Mouse (Mus musculus) lung, postnatal 14 days (tissue): ENCODE data around the gene Pop7.

ENCODE experiments used
- DNase-seq: peaks from one replicate; pipeline ENCODE4 v3.0.0; 2021

Pop7 gene

DNA sequence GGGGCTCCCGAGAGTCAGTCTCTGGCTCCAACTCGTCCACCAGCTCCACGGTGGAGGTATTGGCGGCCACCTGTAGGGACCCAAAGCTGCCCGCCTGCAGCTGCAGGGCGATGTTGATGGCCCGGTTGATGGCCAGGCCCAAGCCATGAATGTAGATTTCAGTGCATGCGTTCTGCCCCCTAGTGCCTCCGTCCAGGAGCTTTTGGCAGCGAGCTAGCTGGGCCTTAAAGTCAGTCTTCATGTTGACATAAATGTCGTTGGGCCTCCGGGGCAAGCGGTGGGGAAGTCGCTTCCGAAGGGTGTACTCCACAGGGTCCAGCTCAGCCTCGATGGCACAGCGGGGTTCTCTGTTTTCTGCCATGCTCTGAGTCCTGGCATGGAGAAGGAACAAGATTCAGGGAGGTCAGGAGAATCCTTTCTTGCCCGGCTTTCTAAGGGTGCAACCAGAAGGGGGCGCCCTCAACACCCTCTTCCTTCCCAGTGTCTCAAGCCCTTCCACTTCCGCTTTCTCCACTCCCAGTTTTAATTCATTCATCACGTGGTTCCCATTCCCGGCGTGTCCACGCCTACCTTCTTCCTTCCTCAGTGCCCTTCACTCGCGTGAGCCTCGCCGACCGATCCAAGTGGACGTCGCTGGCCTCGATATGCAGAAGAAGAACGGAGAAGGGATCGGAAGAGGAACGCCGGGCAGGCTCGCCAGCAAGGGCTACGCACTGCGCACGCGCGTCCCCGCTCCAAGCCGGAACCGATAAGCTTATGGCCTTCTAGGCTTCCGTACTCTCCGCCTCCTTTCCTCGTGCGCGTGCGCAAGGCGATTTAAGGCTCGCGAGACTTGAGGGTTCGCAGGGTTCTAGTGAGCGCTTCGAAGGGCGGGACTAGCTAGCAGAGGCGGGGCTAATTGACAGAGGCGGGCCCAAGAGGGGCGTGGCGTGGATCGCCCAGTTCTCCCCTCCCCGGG is at the start of gene Pop7:
Gene Pop7, minus strand, starts transcription at position 810 of the 958 bp plus-strand sequence.
- DNase-seq = peak; percentile 100

DNA sequence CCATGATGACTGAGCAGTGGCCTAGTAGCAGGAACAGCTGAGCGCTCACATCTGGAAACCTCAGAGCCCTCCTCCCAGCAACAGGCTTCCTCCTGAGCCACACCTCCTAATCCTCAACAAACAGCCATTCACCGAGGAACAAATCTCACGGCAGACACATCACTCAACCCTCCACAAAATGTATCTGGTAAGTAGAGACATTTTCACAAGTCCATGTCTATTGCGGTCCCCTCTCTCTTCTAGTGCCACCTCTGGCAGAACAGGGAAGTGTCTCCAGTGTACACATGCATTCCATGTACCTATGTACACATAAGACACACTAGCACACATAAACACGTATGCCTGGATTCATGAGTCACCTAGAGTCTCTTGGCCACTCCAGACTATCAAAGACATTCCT is 48.8 kb upstream of the Pop7 start:
- DNase-seq = no peak

DNA sequence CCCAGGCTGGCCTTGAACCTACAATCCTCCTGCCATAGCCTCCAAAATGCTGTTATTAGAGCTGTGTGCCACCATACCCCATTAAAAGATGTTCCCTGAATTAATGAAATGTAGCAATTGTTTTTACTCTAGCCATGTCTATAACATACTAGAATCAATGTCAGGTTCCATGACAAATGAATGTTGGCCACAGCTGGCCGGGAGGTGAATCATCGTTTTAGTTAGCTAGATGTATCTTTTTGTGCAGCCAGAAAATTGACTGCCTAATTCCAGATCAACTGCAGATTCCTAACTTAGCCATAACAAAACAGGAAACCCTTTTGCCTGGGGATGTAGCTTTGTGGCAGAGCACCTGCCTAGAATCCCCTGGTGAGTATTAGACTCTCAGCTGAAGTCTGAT is 47.5 kb upstream of the Pop7 start:
- no peak for DNase-seq

DNA sequence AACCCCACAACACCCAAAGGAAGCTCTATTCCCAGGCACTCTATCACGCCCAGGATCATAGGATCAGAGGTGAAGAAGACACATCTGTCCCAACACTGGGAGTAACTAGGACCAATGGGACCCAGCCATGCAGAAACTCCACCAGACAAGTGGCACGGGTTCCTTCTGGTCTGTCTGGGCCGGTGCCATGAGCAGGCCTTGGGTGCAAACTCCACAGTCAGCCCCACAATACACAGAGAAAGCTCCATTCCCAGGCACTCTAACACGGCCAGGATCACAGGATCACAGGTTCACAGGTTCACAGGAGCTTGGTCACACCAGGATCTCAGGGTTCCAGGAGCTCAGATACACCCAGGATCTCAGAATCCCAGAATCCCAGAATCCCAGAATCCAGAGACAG is 43.3 kb upstream of the Pop7 start:
- DNase-seq = no peak

DNA sequence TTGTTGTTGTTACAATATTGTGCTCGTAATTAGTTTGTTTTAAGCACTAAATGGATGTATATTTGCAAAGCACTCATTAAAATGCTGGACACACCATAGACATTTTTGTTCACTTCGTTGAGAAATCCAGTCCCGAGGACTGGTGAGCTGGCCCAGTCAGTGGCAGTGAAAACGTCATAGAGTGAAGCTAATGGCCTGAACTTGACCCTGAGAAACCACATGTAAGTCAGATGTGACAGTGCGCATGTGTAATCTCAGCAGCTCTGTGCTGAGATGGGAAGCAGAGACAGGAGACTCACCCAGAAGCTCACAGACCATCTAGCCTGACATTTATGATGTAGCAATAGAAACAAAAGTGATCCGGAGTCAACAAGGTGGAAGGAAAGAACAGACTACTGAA is 42.6 kb upstream of the Pop7 start:
- no peak for DNase-seq

DNA sequence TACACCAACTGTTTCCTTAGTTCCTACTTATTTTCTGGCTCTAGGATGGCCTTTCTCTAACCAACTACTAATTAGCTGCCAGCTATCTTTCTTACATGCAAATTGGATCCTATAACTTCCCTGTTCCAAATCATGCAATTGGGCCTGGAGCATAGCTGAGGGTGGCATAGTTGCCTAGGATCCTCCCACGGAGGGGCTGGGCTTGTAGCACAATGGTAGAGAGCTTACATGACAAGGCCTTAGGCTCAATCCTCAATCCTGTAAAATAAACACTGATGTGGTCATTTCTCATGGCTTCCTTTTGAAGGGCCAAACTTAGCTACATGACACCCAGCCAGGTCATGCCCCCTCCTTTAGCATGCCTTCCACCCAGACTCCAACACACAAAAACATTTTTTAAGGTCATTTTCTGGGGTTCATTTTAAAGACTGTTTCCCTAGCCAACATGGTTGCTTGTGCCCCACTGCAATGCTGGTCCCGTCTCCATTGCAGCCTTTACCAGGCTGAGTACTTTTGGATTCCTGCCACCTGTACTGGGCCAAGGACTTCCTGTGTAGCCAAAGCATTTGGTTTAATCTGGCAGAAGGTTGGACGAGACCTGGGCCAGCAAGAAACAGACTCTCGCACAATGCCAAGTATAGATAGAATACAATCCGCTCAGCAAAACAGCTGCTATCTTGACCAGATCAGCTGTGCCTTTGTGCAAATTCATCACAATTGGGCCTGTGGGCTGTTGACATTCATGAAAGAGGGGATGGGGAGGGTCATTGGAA is 39.6 kb upstream of the Pop7 start:
- no peak for DNase-seq

DNA sequence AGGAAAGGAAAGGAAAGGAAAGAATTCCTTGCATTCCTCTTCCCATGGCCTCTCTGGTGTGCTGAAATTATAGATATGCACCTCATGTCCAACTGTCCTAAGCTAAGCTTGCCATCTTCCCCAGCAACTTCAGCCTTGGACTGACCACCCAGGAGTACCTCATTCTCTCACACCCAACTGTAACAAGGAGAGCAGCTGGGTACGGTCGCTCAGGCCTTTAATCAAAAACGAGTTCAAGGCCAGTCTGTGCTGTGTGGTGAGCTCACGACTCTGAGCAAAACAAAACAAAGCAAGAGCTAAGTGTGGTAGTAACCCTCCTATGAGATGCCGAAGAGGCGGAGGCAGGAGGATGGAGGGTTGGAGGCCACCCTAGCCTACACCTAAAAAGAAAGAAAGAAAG is 38.7 kb upstream of the Pop7 start:
- DNase-seq = no peak

DNA sequence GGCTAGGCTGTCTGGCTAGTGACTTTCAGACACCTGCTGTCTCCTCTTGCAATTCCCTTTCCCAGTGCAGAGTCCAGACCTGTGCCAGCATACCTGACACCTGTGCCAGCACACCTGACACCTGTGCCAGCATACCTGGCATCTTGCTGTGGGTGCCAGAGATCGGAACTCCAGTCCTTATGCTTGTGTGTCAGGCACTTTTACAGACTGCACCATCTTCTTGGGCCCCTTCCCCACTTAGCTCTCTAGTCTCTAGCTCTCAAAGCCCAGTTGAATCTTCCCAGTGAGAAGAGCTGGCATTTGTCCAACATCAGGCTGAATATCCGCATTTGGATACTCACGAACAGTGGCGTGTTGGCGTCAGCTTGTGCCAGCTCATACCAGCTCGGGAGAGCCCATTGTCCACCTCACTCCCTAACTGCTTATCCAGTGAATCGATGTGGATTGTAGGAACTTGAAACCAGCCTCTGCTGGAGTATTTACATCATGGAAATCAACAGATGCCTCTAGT is 37.0 kb upstream of the Pop7 start:
- DNase-seq = no peak

DNA sequence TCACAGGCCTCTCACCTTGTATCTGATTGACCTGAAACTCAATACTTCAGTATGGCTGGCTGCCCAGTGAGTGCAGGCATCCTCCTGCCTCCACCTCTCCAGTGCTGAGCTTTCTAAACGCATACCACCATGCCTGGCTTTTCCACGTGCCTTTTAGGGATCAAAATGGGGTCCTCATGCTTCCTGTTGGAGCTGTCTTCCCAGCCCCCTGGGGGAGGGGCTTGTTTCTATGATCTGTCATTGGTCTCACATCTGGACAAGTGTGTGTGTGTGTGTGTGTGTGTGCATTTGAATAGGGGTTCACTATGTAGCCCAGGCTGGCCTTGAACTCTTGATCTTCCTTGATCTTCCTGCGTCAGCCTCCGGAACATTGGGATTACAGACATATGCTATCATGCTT is 35.1 kb upstream of the Pop7 start:
- no peak for DNase-seq

DNA sequence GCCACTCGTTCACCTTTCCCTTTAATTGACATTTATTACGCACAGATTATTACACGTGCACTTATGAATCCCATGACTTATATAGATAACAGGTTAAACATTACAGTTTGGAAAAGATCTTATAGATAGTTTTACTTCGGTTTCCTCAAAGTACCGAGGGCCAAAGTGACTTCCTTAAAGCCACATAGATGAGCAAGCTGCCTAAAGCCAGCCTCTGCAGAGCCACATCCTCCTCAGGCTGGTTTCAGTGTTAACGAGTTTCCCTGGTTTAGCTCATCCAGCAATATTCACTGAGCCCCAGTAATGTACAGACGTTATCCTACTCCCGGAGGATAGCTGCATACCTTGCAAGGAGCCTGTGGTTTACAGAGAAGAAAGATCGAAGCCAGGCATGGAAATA is 33.0 kb upstream of the Pop7 start:
- no peak for DNase-seq

DNA sequence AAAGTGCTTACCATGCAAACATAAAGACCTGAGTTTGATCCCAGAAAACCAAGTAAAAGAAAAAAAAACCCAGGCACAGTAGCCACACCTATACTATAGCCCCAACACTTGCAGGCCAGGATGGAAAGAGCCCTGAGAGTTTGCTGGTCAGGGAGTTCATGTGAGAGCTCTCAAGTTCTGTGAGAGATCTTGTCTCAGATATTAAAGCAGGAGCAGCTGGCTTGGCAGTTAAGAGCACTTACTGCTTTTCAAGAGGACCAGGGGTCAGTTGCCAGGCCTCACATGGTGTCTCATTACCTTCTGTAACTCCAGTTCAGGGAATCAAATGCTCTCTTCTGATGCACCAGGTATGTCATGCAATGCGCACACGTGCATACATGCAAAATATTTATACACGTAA is 32.4 kb upstream of the Pop7 start:
- DNase-seq = no peak

DNA sequence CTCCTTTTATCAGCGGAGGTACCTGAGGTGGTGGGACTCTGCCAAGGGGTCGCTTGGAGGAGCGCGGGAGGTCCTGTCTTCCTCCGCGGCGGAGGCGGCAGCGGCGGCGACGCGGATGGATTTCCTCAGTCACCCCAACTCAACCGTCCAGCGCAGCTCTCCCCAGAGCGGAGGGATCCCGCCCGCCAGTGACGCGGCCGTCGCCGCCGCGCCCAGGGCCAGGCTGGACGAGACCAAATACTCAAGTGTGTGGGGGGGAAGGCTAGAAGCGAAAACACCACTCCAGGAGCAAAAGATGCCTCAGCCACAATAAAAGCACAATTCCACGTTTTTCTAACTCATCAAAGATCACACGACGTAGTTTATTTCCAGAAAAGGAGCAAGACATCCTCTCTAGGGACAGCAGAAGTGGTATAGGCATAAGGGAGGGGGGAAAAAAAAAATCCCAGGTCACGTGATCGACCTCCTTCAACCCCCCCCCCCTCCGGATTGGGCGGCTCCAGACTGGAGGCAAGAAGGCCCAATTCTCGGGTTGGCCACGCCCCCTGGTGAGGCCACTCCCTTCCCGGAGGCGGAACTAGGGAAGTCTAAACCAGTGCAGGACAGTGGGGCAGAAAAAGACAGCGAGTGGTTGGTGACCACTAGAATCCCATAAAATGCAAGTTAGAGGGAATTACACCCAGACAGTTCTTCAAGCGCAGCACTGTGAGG is 31.0 kb upstream of the Pop7 start, which contains the start of the genes Epo and Gnb2:
Gene Epo, minus strand, starts transcription at position 126 of the 711 bp plus-strand sequence.
Gene Gnb2, minus strand, starts transcription at position 394 of the 711 bp plus-strand sequence.
- DNase-seq = peak; percentile 99

DNA sequence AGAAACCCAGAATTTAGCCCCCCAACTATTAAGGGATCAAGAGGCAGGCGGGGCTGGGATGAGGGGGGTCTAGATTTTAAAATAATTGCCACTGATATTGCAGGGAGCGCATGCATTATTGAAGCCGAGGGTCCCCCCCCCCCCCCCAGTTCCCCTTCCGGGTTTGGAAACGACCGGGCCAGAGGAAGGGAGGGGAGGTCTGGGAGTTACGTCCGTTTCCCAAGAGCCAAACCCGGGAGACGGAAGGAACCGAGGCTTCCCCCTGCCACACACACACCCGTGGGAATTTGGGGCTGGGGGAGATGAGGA is 30.4 kb upstream of the Pop7 start:
- no peak for DNase-seq

DNA sequence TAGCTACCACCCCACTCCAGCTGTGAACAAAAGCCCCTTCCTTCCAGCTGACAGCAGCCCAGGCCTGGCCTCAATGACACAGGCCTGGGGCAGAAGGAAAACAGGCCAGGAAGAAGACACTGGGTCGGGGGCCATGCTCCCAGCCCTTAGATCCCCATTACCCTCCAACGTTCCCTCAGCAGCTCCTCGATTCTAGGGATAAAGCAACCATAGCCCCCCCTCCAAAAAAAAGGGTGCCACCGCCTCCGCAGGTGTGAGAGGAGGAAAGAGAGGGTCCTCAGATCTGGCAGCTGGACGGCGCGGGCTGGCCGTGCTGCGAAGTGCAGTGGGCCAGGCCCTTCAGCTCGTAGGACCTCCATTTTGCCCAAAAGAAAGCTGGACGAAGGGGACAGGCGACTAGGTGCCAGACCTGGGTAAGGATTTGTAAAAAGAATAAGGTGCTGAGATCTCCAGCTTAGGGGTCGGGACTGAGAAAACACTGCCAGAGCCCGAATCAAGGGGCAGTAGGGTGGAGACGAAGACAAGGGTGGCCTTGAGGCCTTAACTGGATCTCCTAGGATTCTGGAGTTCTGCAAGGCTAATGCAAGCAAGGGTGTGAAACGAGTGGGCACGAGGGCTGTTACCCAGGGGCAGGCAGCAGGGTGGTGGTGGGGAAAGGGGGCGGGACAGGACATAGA is 30.0 kb upstream of the Pop7 start:
- no peak for DNase-seq

DNA sequence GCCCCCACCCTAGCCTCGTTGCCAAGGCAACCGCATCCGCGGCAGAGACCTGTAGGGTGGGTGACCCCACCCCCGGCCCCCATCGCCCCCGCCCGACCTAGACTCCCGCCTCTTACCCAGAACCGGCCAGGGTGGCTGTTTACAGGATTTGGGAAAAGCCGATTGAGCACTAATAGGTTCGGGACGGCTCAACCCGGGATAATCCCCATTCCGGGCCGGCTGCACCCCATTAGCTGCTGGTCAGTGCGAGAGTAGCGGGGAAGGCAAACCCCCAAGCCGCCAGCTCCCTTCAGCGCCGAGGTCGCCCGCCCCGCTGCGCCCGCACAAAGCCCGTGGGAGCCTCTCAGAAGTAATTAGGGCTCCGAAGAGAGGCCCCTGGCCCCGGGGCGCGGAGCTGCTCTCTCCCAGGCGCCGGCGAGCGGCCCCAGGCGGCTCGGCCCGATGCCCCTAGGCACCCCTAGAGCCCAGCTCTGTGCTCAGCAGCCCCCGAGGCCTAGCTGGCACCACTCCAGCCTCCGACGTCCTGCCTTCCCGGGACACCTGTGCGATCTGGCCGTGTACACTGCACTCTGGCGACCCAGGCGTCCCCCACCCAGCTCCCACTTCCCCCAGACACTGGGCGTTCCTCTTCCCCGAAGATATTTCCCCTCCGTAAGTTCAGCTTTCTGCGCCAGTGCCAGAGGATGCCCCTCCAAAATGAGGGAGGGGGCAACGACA is 29.3 kb upstream of the Pop7 start:
- DNase-seq = peak; percentile 71

DNA sequence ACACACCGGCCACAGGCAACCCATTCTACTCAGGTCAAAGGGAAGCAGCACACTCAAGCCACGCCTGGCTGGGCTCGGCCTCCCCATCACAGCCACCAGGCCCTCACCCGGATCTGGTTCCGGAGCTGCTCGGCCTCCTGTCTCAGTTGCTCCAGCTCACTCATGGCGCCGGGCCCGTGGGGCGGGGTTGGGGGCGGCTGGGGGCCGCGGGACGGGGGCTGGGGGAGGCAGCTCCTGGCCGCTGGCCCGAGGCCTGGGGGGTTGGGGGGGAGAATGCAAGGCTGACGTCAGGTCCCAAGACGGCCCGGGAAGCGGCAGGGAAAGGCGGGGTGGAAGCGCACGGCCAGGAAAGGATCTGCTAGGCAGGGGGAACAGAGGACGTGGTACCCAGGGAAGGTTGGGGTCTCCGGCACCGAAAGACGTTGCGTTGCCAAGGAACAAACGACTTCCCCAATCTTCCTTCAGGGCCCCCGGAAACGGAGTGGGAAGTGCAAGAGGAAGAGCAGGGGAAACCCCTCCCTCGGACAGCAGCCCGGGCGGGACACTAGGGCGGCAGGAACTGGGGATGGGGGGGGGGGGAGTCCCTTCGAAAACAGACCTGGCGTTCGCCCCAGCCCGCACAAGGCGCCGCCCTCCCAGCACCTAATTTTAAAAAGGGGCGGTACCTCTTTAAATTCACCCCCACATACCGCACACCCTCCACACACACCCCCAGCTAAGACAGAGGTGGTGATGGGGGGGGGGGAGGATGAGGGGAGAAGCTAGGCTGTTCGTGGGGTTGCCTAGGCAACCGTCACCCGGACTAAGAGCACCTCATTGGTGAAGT is 28.5 kb upstream of the Pop7 start:
- DNase-seq = peak; percentile 71

DNA sequence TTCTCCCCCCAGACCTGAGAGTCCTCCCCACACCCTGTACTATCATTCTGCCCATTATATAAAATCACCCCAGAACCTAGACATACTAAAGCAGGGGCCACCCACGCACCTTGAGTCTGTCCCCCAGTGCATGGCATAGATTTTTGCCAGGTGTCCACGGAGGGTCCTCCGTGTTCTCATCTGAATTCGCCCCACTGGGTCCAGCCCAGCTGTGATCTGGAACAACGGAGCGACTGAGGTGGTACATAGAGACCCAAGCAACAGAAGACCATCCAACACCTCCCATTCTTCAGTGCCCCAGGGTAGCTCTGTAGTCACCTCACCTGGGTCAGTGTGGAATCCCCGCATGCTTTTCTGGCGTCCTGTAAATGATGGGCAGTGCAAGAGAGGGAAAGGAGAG is 27.8 kb upstream of the Pop7 start:
- DNase-seq = no peak

DNA sequence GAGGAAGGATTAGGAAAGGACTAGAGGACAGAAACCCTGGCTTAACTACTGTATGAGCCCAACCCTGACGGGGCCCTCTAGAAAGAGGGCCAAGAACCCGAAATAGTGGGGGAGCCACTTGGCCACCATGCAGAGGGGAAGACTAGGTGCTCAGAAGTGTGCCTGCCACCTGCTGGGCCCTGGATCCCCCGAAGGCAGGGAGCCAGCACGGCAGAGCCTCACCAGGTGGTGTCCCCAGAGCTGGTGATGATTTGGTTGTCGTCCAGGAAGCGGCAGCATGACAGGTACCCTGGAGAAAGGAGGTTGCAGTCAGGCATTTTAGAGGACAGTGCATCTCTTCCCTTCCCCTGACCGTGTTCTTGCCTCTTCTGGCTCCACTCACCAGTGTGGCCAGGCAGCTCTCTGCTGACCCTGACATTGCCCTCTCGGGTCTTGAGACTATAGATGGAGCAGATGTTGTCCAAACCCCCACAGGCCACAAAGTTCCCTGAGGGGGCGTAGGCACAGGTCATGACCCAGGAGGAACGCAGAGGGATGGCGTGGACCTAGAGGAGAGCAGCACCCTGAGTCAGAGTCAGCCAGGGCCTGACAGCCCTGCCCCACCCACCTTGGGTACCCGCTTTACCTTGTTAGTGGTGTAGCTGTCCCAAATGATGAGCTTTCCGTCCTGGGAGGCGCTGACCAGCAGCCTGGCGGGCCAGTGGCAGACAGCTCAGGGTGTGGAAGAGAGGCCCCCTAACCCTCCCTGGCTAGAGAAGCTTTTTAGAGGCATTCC is 27.1 kb upstream of the Pop7 start:
- no peak for DNase-seq

DNA sequence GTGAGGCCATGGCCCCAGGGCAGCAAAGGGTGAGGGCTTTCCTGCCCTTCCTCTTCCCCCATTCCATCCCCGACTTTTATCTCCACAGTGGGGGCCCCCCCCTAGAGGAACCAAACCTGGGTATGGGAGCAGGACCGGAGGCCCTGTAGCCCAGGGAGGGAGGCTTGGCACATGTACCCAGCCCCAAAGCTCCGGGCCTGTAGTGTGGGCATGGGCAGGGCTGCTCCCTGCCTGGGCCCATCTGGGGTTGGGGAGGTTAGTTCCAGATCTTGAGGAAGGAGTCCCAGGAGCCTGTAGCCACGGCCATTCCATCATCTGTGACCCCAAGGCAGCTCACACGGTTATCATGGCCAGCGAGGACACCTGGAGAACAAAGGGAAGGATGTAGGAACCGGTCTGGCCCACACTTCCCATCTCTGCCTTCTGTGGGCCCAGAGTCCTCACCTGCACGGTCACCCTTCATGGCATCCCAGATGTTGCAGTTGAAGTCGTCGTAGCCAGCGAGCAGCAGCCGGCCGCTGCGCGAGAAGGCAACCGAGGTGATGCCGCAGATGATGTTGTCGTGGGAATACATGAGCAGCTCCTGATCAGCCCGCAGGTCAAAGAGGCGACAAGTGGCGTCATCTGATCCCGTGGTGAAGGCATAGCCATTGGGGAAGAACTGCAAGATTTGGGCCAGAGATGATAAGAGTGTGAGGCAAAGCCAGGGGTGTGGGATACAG is 26.1 kb upstream of the Pop7 start:
- no peak for DNase-seq

DNA sequence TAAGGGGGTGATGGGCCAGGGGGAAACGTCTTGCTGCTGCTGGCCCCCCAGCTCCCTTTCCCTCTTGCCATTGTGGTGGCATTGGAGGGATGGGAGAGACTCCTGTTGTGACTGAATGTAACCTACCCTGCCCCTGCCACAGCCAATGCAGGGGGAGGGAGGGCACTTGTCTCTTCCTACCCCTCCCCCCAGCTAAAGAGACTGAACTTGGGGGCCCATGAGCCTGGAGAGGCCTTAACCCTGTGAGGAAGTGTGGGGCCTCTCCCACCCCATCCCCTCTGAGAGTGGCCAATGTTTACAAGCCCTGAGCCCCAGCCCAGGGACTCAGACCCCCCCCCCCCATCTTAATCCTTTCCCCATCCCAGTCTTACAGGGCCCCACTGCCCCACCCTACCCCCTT is 25.1 kb upstream of the Pop7 start:
- no peak for DNase-seq
